Mouse (Mus musculus) layer of hippocampus, adult 18-20 months (tissue): Measurements from ENCODE around the gene Pard3. TPM values are rescaled to one million over a fixed set of nuclear protein-coding genes. Genes with fewer than 3 reads are reported as not detected.

ENCODE experiments used
- DNase-seq, 2 experiments: peaks; one replicate each; pipeline ENCODE4 v3.0.0; 2022; ENCODE audit warnings: low spot score in 2 of 2
- total RNA-seq, 2 experiments: library from RNA; stranded (reverse); gene quantifications; 2 replicates each; pipeline ENCODE4 v1.2.3; 2021

The Pard3 gene
- total RNA-seq, 2 experiments from 2014 or later: 23.7 to 24.4 TPM

GRCm38 (mm10) chr8:127084565-127084964, 20.9 kb downstream of the Pard3 start:
- DNase-seq: no peak

- no peak for DNase-seq
Measured at GRCm38 (mm10) chr8:127087434-127087833, 23.7 kb downstream of the Pard3 start.

GRCm38 (mm10) chr8:127088372-127088771, 24.7 kb downstream of the Pard3 start:
- DNase-seq: no peak

GRCm38 (mm10) chr8:127089021-127089420, 25.3 kb downstream of the Pard3 start:
- DNase-seq: no peak

GRCm38 (mm10) chr8:127090435-127090834, 26.7 kb downstream of the Pard3 start:
- no peak for DNase-seq

- no peak for DNase-seq
Measured at GRCm38 (mm10) chr8:127091936-127092335, 28.2 kb downstream of the Pard3 start.

GRCm38 (mm10) chr8:127092383-127093112, 28.9 kb downstream of the Pard3 start:
- DNase-seq: peak in 1 of 2 experiments; percentile 21

- no peak for DNase-seq
Measured at GRCm38 (mm10) chr8:127093113-127093426, 29.4 kb downstream of the Pard3 start.

- DNase-seq: no peak
Measured at GRCm38 (mm10) chr8:127095763-127096162, 32.1 kb downstream of the Pard3 start.

- DNase-seq: no peak
Measured at GRCm38 (mm10) chr8:127099439-127100090, 35.9 kb downstream of the Pard3 start.

- no peak for DNase-seq
Measured at GRCm38 (mm10) chr8:127103256-127103655, 39.6 kb downstream of the Pard3 start.

GRCm38 (mm10) chr8:127104616-127105015, 40.9 kb downstream of the Pard3 start:
- no peak for DNase-seq

- DNase-seq: peak; percentile 80 to 94
Measured at GRCm38 (mm10) chr8:127107928-127108327, 44.2 kb downstream of the Pard3 start.

- DNase-seq: no peak
Measured at GRCm38 (mm10) chr8:127113209-127113608, 49.5 kb downstream of the Pard3 start.

- no peak for DNase-seq
Measured at GRCm38 (mm10) chr8:127115837-127116236, 52.1 kb downstream of the Pard3 start.

GRCm38 (mm10) chr8:127118373-127118861, 54.7 kb downstream of the Pard3 start:
- DNase-seq: peak; percentile 43 to 71

GRCm38 (mm10) chr8:127123391-127123790, 59.7 kb downstream of the Pard3 start:
- no peak for DNase-seq

- DNase-seq: no peak
Measured at GRCm38 (mm10) chr8:127124795-127125194, 61.1 kb downstream of the Pard3 start.

GRCm38 (mm10) chr8:127125686-127126683, 62.3 kb downstream of the Pard3 start:
- DNase-seq: no peak

GRCm38 (mm10) chr8:127128781-127129396, 65.2 kb downstream of the Pard3 start:
- DNase-seq: peak in 1 of 2 experiments; percentile 28

GRCm38 (mm10) chr8:127134327-127134726, 70.6 kb downstream of the Pard3 start:
- DNase-seq: no peak
